Mouse (Mus musculus) CH12.LX (cell line): Measurements from ENCODE around the gene Smpd3. TPM values are rescaled to one million over a fixed set of nuclear protein-coding genes. Genes with fewer than 3 reads are reported as not detected.
A peak's percentile ranks its signal among the peaks of the same experiment; 100 is the strongest.

Experiments
- DNase-seq: peaks from one replicate; pipeline ENCODE4 v3.0.0-alpha.2; 2013; ENCODE audit errors: extremely low read depth
- H3K27ac ChIP-seq: 2 replicates; pipeline ENCODE4 v1.5.1; 2012; ENCODE audit warnings: low read depth, mild to moderate bottlenecking, control low read depth, moderate library complexity; ENCODE audit not compliant: insufficient read depth
- H3K27me3 ChIP-seq: replicated peaks from 2 replicates; pipeline ENCODE3; 2012; ENCODE audit warnings: inconsistent platforms
- H3K36me3 ChIP-seq, 2 experiments: replicated peaks in 1 of 2; 2 replicates each; pipeline versions ENCODE3 to v1.6.1; 2012; ENCODE audit warnings: inconsistent platforms in 1 of 2, low read length in 1 of 2, mild to moderate bottlenecking in 1 of 2, mixed read lengths in 1 of 2, moderate library complexity in 1 of 2; ENCODE audit not compliant: control insufficient read depth in 1 of 2, insufficient read depth in 1 of 2
- H3K4me1 ChIP-seq, 2 experiments: 2 replicates each; pipeline ENCODE4 v1.6.1; 2012; ENCODE audit warnings: inconsistent platforms in 1 of 2, moderate library complexity in 1 of 2; ENCODE audit not compliant: insufficient read depth in 2 of 2, control insufficient read depth in 1 of 2
- H3K4me2 ChIP-seq: 2 replicates; pipeline ENCODE4 v1.6.1; 2012; ENCODE audit warnings: low read depth, mild to moderate bottlenecking, control low read depth; ENCODE audit not compliant: poor library complexity, insufficient read depth, severe bottlenecking
- H3K4me3 ChIP-seq, 3 experiments: fragments of 150-350 bp in 1 of 3; sonication (generic) in 1 of 3; replicated peaks in 1 of 3; 2 replicates each; pipeline versions ENCODE3 to v1.5.1; 2011 to 2012; ENCODE audit warnings: low read depth in 2 of 3, low read length in 2 of 3, mild to moderate bottlenecking in 2 of 3, moderate library complexity in 2 of 3, control low read depth in 1 of 3, improper control_type of control experiment in 1 of 3, inconsistent platforms in 1 of 3, mixed read lengths in 1 of 3; ENCODE audit not compliant: poor library complexity in 1 of 3
- H3K79me2 ChIP-seq: replicated peaks from 2 replicates; pipeline ENCODE4 v1.6.1; 2012; ENCODE audit warnings: mild to moderate bottlenecking, moderate library complexity; ENCODE audit not compliant: control insufficient read depth, poor library complexity, insufficient read depth, severe bottlenecking; ENCODE audit errors: extremely low read depth
- H3K9ac ChIP-seq: 2 replicates; pipeline ENCODE4 v1.6.1; 2012; ENCODE audit warnings: low read depth, mild to moderate bottlenecking, control low read depth, moderate library complexity; ENCODE audit not compliant: insufficient read depth
- H3K9me3 ChIP-seq: replicated peaks from 2 replicates; pipeline ENCODE3; 2012; ENCODE audit warnings: low read length, inconsistent platforms, mixed read lengths
- BHLHE40 ChIP-seq: IDR thresholded peaks from 2 replicates; pipeline ENCODE4 v1.6.1; 2011; ENCODE audit warnings: mild to moderate bottlenecking, low read depth, low read length, improper control_type of control experiment
- CHD1 ChIP-seq: IDR thresholded peaks from 2 replicates; pipeline ENCODE4 v1.6.1; 2012; ENCODE audit warnings: low read depth, low read length, improper control_type of control experiment, inconsistent platforms
- CTCF ChIP-seq, 2 experiments: IDR thresholded peaks in 1 of 2; conservative IDR thresholded peaks in 1 of 2; 2 replicates each; pipeline ENCODE4 v1.5.1; 2011 to 2012; ENCODE audit warnings: low read depth in 2 of 2, low read length in 2 of 2, improper control_type of control experiment in 1 of 2, inconsistent platforms in 1 of 2, mild to moderate bottlenecking in 1 of 2, moderate library complexity in 1 of 2
- JUN ChIP-seq: IDR thresholded peaks from 2 replicates; pipeline ENCODE4 v1.6.1; 2011; ENCODE audit warnings: low read depth, mild to moderate bottlenecking, low read length, improper control_type of control experiment, moderate library complexity; ENCODE audit not compliant: insufficient read depth
- RAD21 ChIP-seq: IDR thresholded peaks from 2 replicates; pipeline ENCODE4 v1.6.1; 2011; ENCODE audit warnings: low read depth, mild to moderate bottlenecking, low read length, improper control_type of control experiment, moderate library complexity
- RCOR1 ChIP-seq: conservative IDR thresholded peaks from 2 replicates; pipeline ENCODE4 v1.6.1; 2012; ENCODE audit warnings: low read depth, mild to moderate bottlenecking, inconsistent platforms, low read length, improper control_type of control experiment
- SMC3 ChIP-seq: IDR thresholded peaks from 2 replicates; pipeline ENCODE4 v1.6.1; 2011; ENCODE audit warnings: low read depth, low read length, improper control_type of control experiment
- TBP ChIP-seq: conservative IDR thresholded peaks from 2 replicates; pipeline ENCODE4 v1.6.1; 2011; ENCODE audit warnings: low read depth, low read length, improper control_type of control experiment
- USF2 ChIP-seq: conservative IDR thresholded peaks from 2 replicates; pipeline ENCODE4 v1.6.1; 2011; ENCODE audit warnings: low read depth, low read length, improper control_type of control experiment
- ZC3H11A ChIP-seq: IDR thresholded peaks from 2 replicates; pipeline ENCODE4 v1.6.1; 2012; ENCODE audit warnings: low read depth, mild to moderate bottlenecking, inconsistent platforms, low read length, improper control_type of control experiment
- dilution Hi-C: fragments of 300-500 bp; cut with MboI; formaldehyde crosslinking; loops from 2 replicates; pipeline ENCODE4 v1.14.3; 2020; ENCODE audit warnings: low sequenced_read_pairs; ENCODE audit not compliant: extremely low pct_unique_long_range_greater_than_20kb, extremely low pct_ligation_motif_present
- in situ Hi-C: fragments of 300-500 bp; cut with MboI; formaldehyde crosslinking; loops from 3 replicates; pipeline ENCODE4 v1.14.3; 2019; ENCODE audit warnings: low sequenced_read_pairs, low pct_ligation_motif_present, low pct_unique_long_range_greater_than_20kb, mixed read lengths
- polyA plus RNA-seq: library from polyadenylated mRNA; unstranded; fragments of >175 nt; gene quantifications from 2 replicates; pipeline ENCODE4 v1.2.1, GENCODE M21; 2012; ENCODE audit warnings: low read depth; ENCODE audit not compliant: insufficient read length
- total RNA-seq, 2 experiments: library from RNA; depleted of rRNA; stranded (reverse); fragments of 300-350 nt in 1 of 2; fragments of >200 nt in 1 of 2; gene quantifications; 2 replicates each; pipeline ENCODE4 v1.2.3; 2012 to 2014

Gene Smpd3
- total and polyA plus RNA-seq, 3 experiments = 0.16 to 0.25 (median 0.19) TPM

DNA sequence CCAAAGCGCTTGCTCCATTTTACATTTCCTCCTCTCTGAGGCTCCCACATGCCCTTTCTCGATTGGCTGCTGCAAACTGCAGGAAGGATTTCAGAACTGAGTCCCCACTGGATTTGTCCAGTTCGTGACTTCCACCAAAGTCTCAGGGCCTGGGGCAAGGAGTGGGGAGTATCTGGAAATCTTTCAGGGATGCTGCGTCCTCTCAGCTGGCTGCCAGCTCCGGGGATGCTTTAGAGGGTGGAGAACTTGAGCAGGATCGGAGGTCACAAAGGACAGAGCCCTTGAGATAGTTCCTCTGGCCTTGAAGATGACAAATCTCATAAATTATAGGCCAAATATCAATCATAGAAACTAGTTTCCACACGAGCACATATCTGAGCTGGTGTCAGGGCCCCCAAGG lies 38.2 kb upstream of the Smpd3 start:
- no peak overlapping the region for H3K4me3 ChIP-seq
- no peaks in the 10 kb centered on the region for H3K4me1 ChIP-seq
- H3K27me3 ChIP-seq = no peaks in the 10 kb centered on the region
- no peaks in the 10 kb centered on the region for H3K79me2 ChIP-seq
- in situ Hi-C loops = no loop called here
- H3K36me3 ChIP-seq = no peaks in the 10 kb centered on the region
- no peak overlapping the region for H3K4me2 ChIP-seq
- TF ChIP-seq ZC3H11A = no peak
- DNase-seq = no peak
- no peaks in the 10 kb centered on the region for H3K9me3 ChIP-seq
- dilution Hi-C loops = no loop called here
- no peak overlapping the region for H3K9ac ChIP-seq
- H3K27ac ChIP-seq = no peak overlapping the region

DNA sequence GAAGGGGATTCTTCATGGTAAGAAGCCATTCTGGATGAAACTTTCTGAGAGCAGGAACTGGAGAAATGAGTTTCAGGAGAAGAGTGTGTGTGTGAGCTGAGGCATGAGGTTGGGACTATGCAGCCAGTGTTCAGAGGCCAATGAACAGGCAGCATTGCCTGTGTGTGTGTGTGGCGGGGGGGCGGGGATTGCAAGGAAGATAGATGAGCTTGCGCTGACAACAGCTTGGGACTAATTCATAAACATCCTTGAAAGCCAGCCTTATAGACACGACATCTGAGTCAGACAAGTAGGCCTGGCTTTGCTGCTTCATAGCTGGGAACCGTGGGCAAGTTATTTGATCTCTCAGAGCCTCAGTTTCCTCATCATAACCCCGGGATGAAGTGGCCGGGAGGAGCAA lies 31.3 kb upstream of the Smpd3 start:
- Histone ChIP-seq H3K4me2 (no peak overlapping the region), H3K27me3 (peaks cover 4% of the 10 kb centered on the region), H3K27ac (no peak overlapping the region), H3K79me2 (no peaks in the 10 kb centered on the region), H3K36me3 (no peaks in the 10 kb centered on the region), H3K9me3 (peaks cover 12% of the 10 kb centered on the region), H3K4me3 (no peak overlapping the region), H3K9ac (no peak overlapping the region), H3K4me1 (peaks cover 0 to 5% of the 10 kb centered on the region in 2 experiments; a peak in 2 of 4 replicates)
- TF ChIP-seq JUN = no peak
- no peak for TF ChIP-seq USF2
- dilution Hi-C loops = no loop called here
- in situ Hi-C loops = no loop called here
- no peak for DNase-seq

DNA sequence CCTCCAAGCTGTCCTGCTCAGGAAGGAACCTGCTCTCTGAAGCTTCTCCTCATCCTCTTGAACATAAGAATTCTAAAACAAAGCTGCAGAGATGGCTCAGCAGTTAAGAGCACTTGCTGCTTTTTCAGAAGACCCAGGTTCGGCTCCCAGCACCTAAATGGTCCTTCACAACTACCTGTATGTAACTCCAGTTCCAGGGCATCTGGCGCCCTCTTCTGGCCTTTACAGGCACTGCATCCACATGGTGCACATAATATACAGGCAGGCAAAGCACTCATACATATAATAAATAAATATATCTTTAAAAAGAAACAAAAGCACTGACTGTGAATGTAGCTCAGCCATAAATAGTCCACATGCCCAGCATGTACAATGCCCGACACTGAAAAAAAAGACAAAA lies 30.7 kb upstream of the Smpd3 start:
- in situ Hi-C loops (no loop called here), dilution Hi-C loops (no loop called here)
- DNase-seq = peak; percentile 13
- Histone ChIP-seq H3K27ac (no peak overlapping the region), H3K9me3 (peaks cover 12% of the 10 kb centered on the region), H3K36me3 (no peaks in the 10 kb centered on the region), H3K4me2 (no peak overlapping the region), H3K27me3 (peaks cover 4% of the 10 kb centered on the region), H3K4me1 (peaks cover 0 to 6% of the 10 kb centered on the region in 2 experiments; a peak in 2 of 4 replicates), H3K9ac (no peak overlapping the region), H3K79me2 (no peaks in the 10 kb centered on the region), H3K4me3 (no peak overlapping the region)
- no peak for TF ChIP-seq RCOR1
- TF ChIP-seq BHLHE40 = no peak
- peak; percentile 37 to 58; a peak in 3 of 4 replicates for TF ChIP-seq CTCF (conservative IDR thresholded peaks at IDR 0.05 in 1 of 2, IDR thresholded peaks at IDR 0.05 in 1 of 2; ENCODE audit: low read depth in 2 of 2, low read length in 2 of 2)
- peak; percentile 28 for TF ChIP-seq SMC3
- no peak for TF ChIP-seq TBP
- peak; percentile 33 for TF ChIP-seq RAD21
- TF ChIP-seq CHD1 = no peak
- TF ChIP-seq, all 38 proteins: peak for 3
